In genomic region chr10:80620796-80621689, GRCm38 (mm10) we compare ENCODE assay signal across 8 mouse cellular contexts. TPM values are rescaled to one million over a fixed set of nuclear protein-coding genes. Genes with fewer than 3 reads are reported as not detected.
DNase-seq lines count a peak whose midpoint lies in the region; ATAC-seq lines count a peak whose summit lies in the region.

No protein-coding gene starts in this region.

- DNase-seq in adrenal gland, adult (ENCODE audit: inconsistent age in 2 of 2, low spot score in 1 of 2): peak; percentile 50 to 51
- no peak for DNase-seq in adrenal gland, adult 8-10 months
- no peak for DNase-seq in lung, postnatal 10 days
- no peak for DNase-seq in hindbrain, embryonic 10.5 days (ENCODE audit: low spot score)
- no peak for DNase-seq in frontal cortex, postnatal 14 days (ENCODE audit: low spot score in 2 of 2)
- no peak for DNase-seq in urinary bladder, postnatal 25 days (ENCODE audit: low spot score)

- no peaks in the 10 kb centered on the region; the same call in 1 of the 2 replicates for H3K36me3 ChIP-seq in lung, embryonic 16.5 days (ENCODE audit: control insufficient read depth, insufficient read depth, low read length)
- peaks cover 20% of the 10 kb centered on the region for H3K36me3 ChIP-seq in hindbrain, embryonic 10.5 days
- H3K36me3 ChIP-seq in midbrain, embryonic 13.5 days: peaks cover 4% of the 10 kb centered on the region

- H3K4me1 ChIP-seq in lung, embryonic 16.5 days (replicated peaks; ENCODE audit: control insufficient read depth, insufficient read depth, low read length): peaks cover 23% of the 10 kb centered on the region
- H3K4me1 ChIP-seq in hindbrain, embryonic 10.5 days (replicated peaks): peaks cover 54% of the 10 kb centered on the region
- peaks cover 35% of the 10 kb centered on the region for H3K4me1 ChIP-seq in midbrain, embryonic 13.5 days (replicated peaks)

- peak overlapping the region; percentile 65 for H3K9ac ChIP-seq in lung, embryonic 16.5 days (ENCODE audit: low read length)
- peak overlapping the region; percentile 65 for H3K9ac ChIP-seq in midbrain, embryonic 13.5 days (replicated peaks)

- peak overlapping the region; percentile 71 for H3K4me3 ChIP-seq in lung, embryonic 16.5 days (ENCODE audit: low read length)
- peak overlapping the region; percentile 77 for H3K4me3 ChIP-seq in hindbrain, embryonic 10.5 days
- H3K4me3 ChIP-seq in midbrain, embryonic 13.5 days (replicated peaks): peak overlapping the region; percentile 83

- H3K4me2 ChIP-seq in lung, embryonic 16.5 days (ENCODE audit: low read depth, low read length): peak overlapping the region; percentile 85
- peak overlapping the region; percentile 70 for H3K4me2 ChIP-seq in midbrain, embryonic 13.5 days (replicated peaks)

- WGBS in lung, embryonic 16.5 days: 48% methylated on average over 16 of the region's 16 CpGs
- 58% methylated on average over 16 of the region's 16 CpGs for WGBS in hindbrain, embryonic 10.5 days
- 48% methylated on average over 16 of the region's 16 CpGs for WGBS in midbrain, embryonic 13.5 days

- no peaks in the 10 kb centered on the region for H3K9me3 ChIP-seq in lung, embryonic 16.5 days (ENCODE audit: control insufficient read depth, low read length)
- H3K9me3 ChIP-seq in hindbrain, embryonic 10.5 days: no peaks in the 10 kb centered on the region
- no peaks in the 10 kb centered on the region for H3K9me3 ChIP-seq in midbrain, embryonic 13.5 days

- H3K27me3 ChIP-seq in lung, embryonic 16.5 days (ENCODE audit: control insufficient read depth, insufficient read depth, low read depth, low read length): no peaks in the 10 kb centered on the region
- H3K27me3 ChIP-seq in hindbrain, embryonic 10.5 days (ENCODE audit: insufficient read depth, poor library complexity, severe bottlenecking): no peaks in the 10 kb centered on the region
- H3K27me3 ChIP-seq in midbrain, embryonic 13.5 days: no peaks in the 10 kb centered on the region

- H3K27ac ChIP-seq in lung, embryonic 16.5 days (ENCODE audit: low read length): peak overlapping the region; percentile 97
- peak overlapping the region; percentile 96 for H3K27ac ChIP-seq in hindbrain, embryonic 10.5 days
- H3K27ac ChIP-seq in midbrain, embryonic 13.5 days: peak overlapping the region; percentile 96

- ATAC-seq in lung, embryonic 16.5 days (ENCODE audit: low read depth): no peak
- ATAC-seq in midbrain, embryonic 13.5 days: no peak

RNA-seq across cellular contexts. Expression of gene Csnk1g2, which starts 1.6 kb away (rescaled TPM):
- 100 to 1,000 TPM; 157 to 173 (median 165) TPM for total RNA-seq in adrenal gland, adult 8-10 months (2022)
- polyA plus RNA-seq in lung, embryonic 16.5 days (2015; fragmentation: Nextera tagmentation; extraction: Ambion mirVana): 20.6 and 38.4 TPM in 2 replicates
- polyA plus RNA-seq in hindbrain, embryonic 10.5 days (2016; fragmentation: Nextera tagmentation; extraction: Ambion mirVana): 169 and 180 TPM in 2 replicates
- polyA plus RNA-seq in midbrain, embryonic 13.5 days (2015; fragmentation: Nextera tagmentation; extraction: Ambion mirVana): 73.8 and 115 TPM in 2 replicates

RNA-seq across cellular contexts. Expression of gene Gm49322, which starts 15.2 kb away (rescaled TPM):
- 1 to 10 TPM; 1.0 to 4.8 (median 3.5) TPM for total RNA-seq in adrenal gland, adult 8-10 months (2022)
- polyA plus RNA-seq in lung, embryonic 16.5 days (2015; fragmentation: Nextera tagmentation; extraction: Ambion mirVana): 3.7 and 4.4 TPM in 2 replicates
- 4.6 and 5.5 TPM in 2 replicates for polyA plus RNA-seq in hindbrain, embryonic 10.5 days (2016; fragmentation: Nextera tagmentation; extraction: Ambion mirVana)
- polyA plus RNA-seq in midbrain, embryonic 13.5 days (2015; fragmentation: Nextera tagmentation; extraction: Ambion mirVana): 4.0 and 4.9 TPM in 2 replicates

RNA-seq across cellular contexts. Expression of gene Adat3, which starts 18.4 kb away (rescaled TPM):
- 1 to 10 TPM; 1.8 to 4.7 (median 2.9) TPM for total RNA-seq in adrenal gland, adult 8-10 months (2022)
- 7.1 and 8.3 TPM in 2 replicates for polyA plus RNA-seq in lung, embryonic 16.5 days (2015; fragmentation: Nextera tagmentation; extraction: Ambion mirVana)
- 11.0 and 11.3 TPM in 2 replicates for polyA plus RNA-seq in hindbrain, embryonic 10.5 days (2016; fragmentation: Nextera tagmentation; extraction: Ambion mirVana)
- 6.1 and 7.6 TPM in 2 replicates for polyA plus RNA-seq in midbrain, embryonic 13.5 days (2015; fragmentation: Nextera tagmentation; extraction: Ambion mirVana)

RNA-seq across cellular contexts. Expression of gene Scamp4, which starts 18.4 kb away (rescaled TPM):
- 10 to 100 TPM; 58.7 to 79.9 (median 70.3) TPM for total RNA-seq in adrenal gland, adult 8-10 months (2022)
- polyA plus RNA-seq in lung, embryonic 16.5 days (2015; fragmentation: Nextera tagmentation; extraction: Ambion mirVana): 78.8 and 81.8 TPM in 2 replicates
- polyA plus RNA-seq in hindbrain, embryonic 10.5 days (2016; fragmentation: Nextera tagmentation; extraction: Ambion mirVana): 89.9 and 92.0 TPM in 2 replicates
- 60.2 and 60.3 TPM in 2 replicates for polyA plus RNA-seq in midbrain, embryonic 13.5 days (2015; fragmentation: Nextera tagmentation; extraction: Ambion mirVana)

RNA-seq across cellular contexts. Expression of gene Abhd17a, which starts 30.9 kb away (rescaled TPM):
- 100 to 1,000 TPM in 1 of 4 experiments, 10 to 100 TPM in 3; 97.0 to 101 (median 97.8) TPM for total RNA-seq in adrenal gland, adult 8-10 months (2022)
- 77.4 and 80.9 TPM in 2 replicates for polyA plus RNA-seq in lung, embryonic 16.5 days (2015; fragmentation: Nextera tagmentation; extraction: Ambion mirVana)
- polyA plus RNA-seq in hindbrain, embryonic 10.5 days (2016; fragmentation: Nextera tagmentation; extraction: Ambion mirVana): 89.1 and 109 TPM in 2 replicates
- 78.5 and 93.4 TPM in 2 replicates for polyA plus RNA-seq in midbrain, embryonic 13.5 days (2015; fragmentation: Nextera tagmentation; extraction: Ambion mirVana)

Comparison
In these comparisons a context has a peak if more than half of its experiments do, and no peak if none do; other contexts are left out.
1. DNase-seq: peak in adrenal gland, adult (2 of 2); none in adrenal gland, adult 8-10 months (single experiment), lung, postnatal 10 days (single experiment), hindbrain, embryonic 10.5 days (single experiment), frontal cortex, postnatal 14 days (0 of 2) and urinary bladder, postnatal 25 days (single experiment).
2. Peak in every context shown above with its lines, with median percentiles within 50 percentile points of each other: H3K27ac ChIP-seq and H3K4me3 ChIP-seq.